Mouse (Mus musculus) C2C12 (cell line): ENCODE measurements around the gene Nos3. TPM values are rescaled to one million over a fixed set of nuclear protein-coding genes. Genes with fewer than 3 reads are reported as not detected.

Experiments used
- H3K27me3 ChIP-seq: one replicate; pipeline ENCODE4 v1.6.1; 2011; ENCODE audit not compliant: control insufficient read depth, insufficient read depth, insufficient read length
- H3K36me3 ChIP-seq: one replicate; pipeline ENCODE4 v1.6.1; 2011; ENCODE audit not compliant: control insufficient read depth, insufficient read depth
- H3K4me3 ChIP-seq: one replicate; pipeline ENCODE4 v1.5.1; 2011; ENCODE audit warnings: mild to moderate bottlenecking, control low read depth; ENCODE audit not compliant: poor library complexity, insufficient read depth, severe bottlenecking
- H3K79me2 ChIP-seq: one replicate; pipeline ENCODE4 v1.6.1; 2011; ENCODE audit not compliant: control insufficient read depth, insufficient read depth
- H3K79me3 ChIP-seq: one replicate; pipeline ENCODE4 v1.6.1; 2011; ENCODE audit warnings: low read depth, control low read depth
- H3ac ChIP-seq: one replicate; pipeline ENCODE3; 2011; ENCODE audit warnings: low read depth; ENCODE audit not compliant: control insufficient read depth, insufficient read length
- CEBPB ChIP-seq: IDR thresholded peaks from one replicate; pipeline ENCODE4 v1.6.1; 2011; ENCODE audit warnings: low read depth, mild to moderate bottlenecking, control low read depth, moderate library complexity
- CTCF ChIP-seq: IDR thresholded peaks from one replicate; pipeline ENCODE4 v1.5.1; 2011; ENCODE audit not compliant: control insufficient read depth, insufficient read depth, insufficient read length
- FOSL1 ChIP-seq: IDR thresholded peaks from one replicate; pipeline ENCODE4 v1.8.0; 2011; ENCODE audit warnings: mild to moderate bottlenecking, low read length; ENCODE audit not compliant: poor library complexity, insufficient read depth, severe bottlenecking
- MAX ChIP-seq: IDR thresholded peaks from one replicate; pipeline ENCODE4 v1.6.1; 2011; ENCODE audit warnings: mild to moderate bottlenecking, control low read depth
- MYOD1 ChIP-seq: IDR thresholded peaks from one replicate; pipeline ENCODE4 v1.6.1; 2011; ENCODE audit warnings: low read depth; ENCODE audit not compliant: control insufficient read depth, insufficient read length
- MYOG ChIP-seq: IDR thresholded peaks from one replicate; pipeline ENCODE4 v1.6.1; 2011; ENCODE audit not compliant: control insufficient read depth, insufficient read length; ENCODE audit errors: extremely low read depth
- USF1 ChIP-seq: IDR thresholded peaks from one replicate; pipeline ENCODE4 v1.6.1; 2011; ENCODE audit warnings: low read depth, mild to moderate bottlenecking, control low read depth, moderate library complexity
- polyA plus RNA-seq: library from polyadenylated mRNA; unstranded; fragments of >200 nt; fragmentation: generic; extraction: Trizol; gene quantifications from one replicate; pipeline ENCODE4 v1.2.1, GENCODE M21; 2012; ENCODE audit warnings: missing spikeins

Gene Nos3
- polyA plus RNA-seq, 1 experiment = 0.13 TPM

- Histone ChIP-seq H3K79me3 (no peaks in the 10 kb centered on the region), H3K27me3 (no peaks in the 10 kb centered on the region), H3K36me3 (no peaks in the 10 kb centered on the region), H3ac (no peak overlapping the region), H3K4me3 (no peak overlapping the region), H3K79me2 (no peaks in the 10 kb centered on the region)
- no peak for TF ChIP-seq CTCF
- no peak for TF ChIP-seq MAX
- no peak for TF ChIP-seq FOSL1
- no peak for TF ChIP-seq CEBPB
- no peak for TF ChIP-seq USF1
- no peak for TF ChIP-seq MYOG
- TF ChIP-seq MYOD1 = no peak
Measured at GRCm38 (mm10) chr5:24334749-24335148, 29.9 kb upstream of the Nos3 start.

GRCm38 (mm10) chr5:24335888-24336511 is 28.6 kb upstream of the Nos3 start:
- Histone ChIP-seq H3K4me3 (no peak overlapping the region), H3K36me3 (no peaks in the 10 kb centered on the region)

DNA sequence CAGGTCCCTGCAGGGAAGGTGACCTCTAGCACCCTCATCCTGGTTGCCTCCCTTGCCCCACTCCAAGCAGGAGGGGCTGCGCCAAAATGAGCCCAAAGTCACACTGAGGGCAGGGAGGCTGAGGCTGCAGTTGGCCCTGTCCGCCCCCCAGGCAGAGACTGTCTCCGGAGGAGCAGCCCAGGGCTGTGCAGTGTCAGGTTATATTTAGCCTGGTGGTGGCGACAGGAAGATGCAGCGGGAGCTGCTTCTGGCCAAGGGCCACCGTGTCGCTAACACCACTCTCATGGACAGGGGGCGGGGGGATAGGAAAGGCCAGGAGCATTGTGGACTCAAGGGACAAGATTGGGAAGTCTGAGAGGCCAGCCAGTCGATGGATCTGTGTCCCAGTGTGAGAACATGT is 27.2 kb upstream of the Nos3 start:
- H3ac ChIP-seq = no peak overlapping the region
- no peaks in the 10 kb centered on the region for H3K79me2 ChIP-seq
- H3K4me3 ChIP-seq = no peak overlapping the region
- no peaks in the 10 kb centered on the region for H3K36me3 ChIP-seq
- H3K27me3 ChIP-seq = no peaks in the 10 kb centered on the region
- TF ChIP-seq MYOD1 = no peak
- TF ChIP-seq FOSL1 = no peak
- no peak for TF ChIP-seq MAX
- no peak for TF ChIP-seq USF1
- no peak for TF ChIP-seq CTCF
- TF ChIP-seq CEBPB = no peak
- no peak for TF ChIP-seq MYOG
- H3K79me3 ChIP-seq = no peaks in the 10 kb centered on the region

More at GRCm38 (mm10) chr5:24335888-24336511, 28.6 kb upstream of the Nos3 start:
- peak; percentile 95 for TF ChIP-seq CTCF
- TF ChIP-seq MYOG = no peak
- Histone ChIP-seq H3K27me3 (no peaks in the 10 kb centered on the region), H3K79me2 (no peaks in the 10 kb centered on the region), H3ac (no peak overlapping the region), H3K79me3 (no peaks in the 10 kb centered on the region)

DNA sequence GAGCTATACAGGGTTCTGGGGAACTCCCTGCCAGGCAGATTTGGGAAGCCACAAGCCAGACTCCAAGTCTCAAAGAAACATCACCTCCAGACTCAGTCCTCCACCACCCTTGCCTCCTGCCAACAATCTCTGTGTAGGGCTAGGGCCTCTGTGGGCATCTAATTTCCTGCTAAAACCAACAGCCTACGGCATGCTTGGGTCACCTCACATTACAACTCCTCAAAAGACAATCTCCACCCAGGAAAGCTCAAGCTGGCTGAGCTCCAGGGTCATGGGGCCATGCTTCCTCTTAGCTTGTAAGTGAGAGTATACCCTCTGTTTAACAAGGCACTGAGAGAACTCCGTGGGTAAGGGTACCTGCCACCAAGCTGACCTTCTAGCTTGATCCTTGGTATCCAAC is 26.8 kb upstream of the Nos3 start:
- no peaks in the 10 kb centered on the region for H3K79me2 ChIP-seq
- no peak overlapping the region for H3ac ChIP-seq
- H3K36me3 ChIP-seq = no peaks in the 10 kb centered on the region
- TF ChIP-seq CEBPB (no peak), MYOG (no peak), MYOD1 (no peak), FOSL1 (no peak), MAX (no peak)
- H3K4me3 ChIP-seq = no peak overlapping the region
- H3K27me3 ChIP-seq = no peaks in the 10 kb centered on the region
- H3K79me3 ChIP-seq = no peaks in the 10 kb centered on the region

DNA sequence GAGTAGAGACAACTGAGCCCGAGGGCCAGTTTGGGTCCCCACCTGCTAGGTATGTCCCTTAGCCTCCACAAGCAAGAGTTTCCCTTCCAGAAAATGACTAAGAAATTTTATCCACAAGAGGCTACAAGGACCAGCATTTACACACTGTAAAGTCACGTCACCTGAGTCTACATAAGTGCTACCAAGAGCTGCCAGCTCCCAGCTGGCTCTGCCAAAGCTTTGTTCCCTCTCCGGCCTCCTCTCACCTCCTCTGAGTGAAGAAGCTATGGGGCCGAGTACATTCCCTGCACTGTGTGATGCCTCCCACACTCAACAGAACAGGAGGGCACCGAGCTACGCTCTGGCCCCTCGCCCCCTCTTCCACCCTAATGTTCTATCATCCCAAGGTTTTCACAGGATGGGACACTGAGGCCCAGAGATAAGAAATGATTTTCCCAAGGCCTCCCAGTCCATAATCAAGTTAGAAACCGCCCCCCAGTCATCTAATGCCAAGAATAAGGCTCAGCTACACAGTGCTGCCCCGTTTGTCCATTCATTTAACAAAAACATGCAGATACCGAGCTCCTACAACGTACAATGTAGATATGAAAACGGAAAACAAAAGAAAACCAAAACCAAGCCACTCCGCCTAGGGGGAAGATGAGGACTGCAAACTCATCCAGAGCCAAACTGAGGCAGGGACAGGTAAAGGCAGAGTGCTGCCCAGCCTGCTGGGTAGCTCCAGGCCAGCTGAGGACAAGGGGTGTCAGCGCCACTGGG is 22.2 kb upstream of the Nos3 start:
- Histone ChIP-seq H3K79me3 (no peaks in the 10 kb centered on the region), H3ac (no peak overlapping the region), H3K4me3 (no peak overlapping the region), H3K27me3 (no peaks in the 10 kb centered on the region), H3K36me3 (no peaks in the 10 kb centered on the region), H3K79me2 (no peaks in the 10 kb centered on the region)
- TF ChIP-seq FOSL1 = no peak
- no peak for TF ChIP-seq MYOD1
- TF ChIP-seq USF1 = no peak
- no peak for TF ChIP-seq CEBPB
- TF ChIP-seq MYOG = no peak
- no peak for TF ChIP-seq MAX
- no peak for TF ChIP-seq CTCF
